Mouse (Mus musculus) lung, embryonic 14.5 days (tissue): Measurements from ENCODE around the gene Asphd1. TPM values are rescaled to one million over a fixed set of nuclear protein-coding genes. Genes with fewer than 3 reads are reported as not detected.

Source experiments
- ATAC-seq: fragments of 200-750 bp; cut with Nextera tagmentation; 2 replicates; pipeline ENCODE4 v1.8.0; 2017; ENCODE audit warnings: mild to moderate bottlenecking, moderate TSS enrichment, moderate library complexity; ENCODE audit not compliant: insufficient read depth
- DNase-seq: peaks from one replicate; pipeline ENCODE4 v3.0.0-alpha.2; 2015
- H3K27ac ChIP-seq: fragments of 300-500 bp; sonication (generic); 2 replicates; pipeline ENCODE4 v1.5.1; 2014; ENCODE audit warnings: low read depth, mild to moderate bottlenecking, moderate library complexity
- H3K27me3 ChIP-seq: fragments of 300-500 bp; sonication (generic); 2 replicates; pipeline ENCODE4 v1.6.1; 2014; ENCODE audit warnings: low read length, control low read depth; ENCODE audit not compliant: insufficient read depth
- H3K36me3 ChIP-seq: fragments of 300-500 bp; sonication (generic); 2 replicates; pipeline ENCODE4 v1.6.1; 2014; ENCODE audit warnings: control low read depth; ENCODE audit not compliant: insufficient read depth
- H3K4me1 ChIP-seq: fragments of 300-500 bp; sonication (generic); 2 replicates; pipeline ENCODE4 v1.6.1; 2014; ENCODE audit warnings: antibody characterized with exemption, control low read depth; ENCODE audit not compliant: insufficient read depth
- H3K4me2 ChIP-seq: fragments of 300-500 bp; sonication (generic); 2 replicates; pipeline ENCODE4 v1.6.1; 2014; ENCODE audit warnings: mild to moderate bottlenecking
- H3K4me3 ChIP-seq: fragments of 300-500 bp; sonication (generic); 2 replicates; pipeline ENCODE4 v1.5.1; 2014; ENCODE audit warnings: low read depth, low read length
- H3K9ac ChIP-seq: fragments of 300-500 bp; sonication (generic); 2 replicates; pipeline ENCODE4 v1.6.1; 2014
- H3K9me3 ChIP-seq: fragments of 300-500 bp; sonication (generic); 2 replicates; pipeline ENCODE4 v1.6.1; 2016; ENCODE audit warnings: low read depth, low read length, control low read depth
- CTCF ChIP-seq: IDR thresholded peaks from 2 replicates; pipeline ENCODE4 v1.5.1; 2016; ENCODE audit warnings: antibody characterized with exemption, low read depth
- WGBS: fragments of 180-500 bp; shearing (Covaris S2); extraction: QIAGEN DNeasy Blood & Tissue Kit; methylation state at CpG from one replicate; pipeline ENCODE4 v1.1.7; 2014; 5-methylcytosine and 5-hydroxymethylcytosine counted together
- polyA plus RNA-seq: library from polyadenylated mRNA; unstranded; fragments of >200 nt; fragmentation: Nextera tagmentation; extraction: Ambion mirVana; gene quantifications from 2 replicates; pipeline ENCODE4 v1.2.1, GENCODE M21; 2014

Asphd1 gene
- polyA plus RNA-seq, 1 experiment from 2014 or later: 0.39 TPM

- Histone ChIP-seq H3K9me3 (no peaks in the 10 kb centered on the region), H3K4me3 (no peak overlapping the region), H3K4me1 (peaks cover 10% of the 10 kb centered on the region), H3K36me3 (0 out of 2 replicates have a peak, but pooled peaks cover under 1% of the 10 kb centered on the region), H3K27me3 (no peaks in the 10 kb centered on the region), H3K27ac (no peak overlapping the region; the same call in 1 of the 2 replicates), H3K9ac (peak overlapping the region; percentile 77; the same call in 1 of the 2 replicates), H3K4me2 (peak overlapping the region; percentile 95; the same call in 1 of the 2 replicates)
- 77% methylated on average over 5 of the region's 5 CpGs for WGBS
- no peak for DNase-seq
- no peak for ATAC-seq
- no peak for TF ChIP-seq CTCF
Measured at GRCm38 (mm10) chr7:126896912-126897311, 52.5 kb downstream of the Asphd1 start.

Other genes with a start within 250 kb of the Asphd1 start
- 29.2 and 29.3 TPM in 2 replicates for gene Coro1a, start 241.8 kb downstream of the Asphd1 start, polyA plus RNA-seq
- gene Mapk3, start 190.0 kb downstream of the Asphd1 start, polyA plus RNA-seq: 111 and 117 TPM in 2 replicates
- 3.3 and 3.4 TPM in 2 replicates for gene Gdpd3, start 183.2 kb downstream of the Asphd1 start, polyA plus RNA-seq
- 87.8 and 91.2 TPM in 2 replicates for gene Ypel3, start 172.6 kb downstream of the Asphd1 start, polyA plus RNA-seq
- 0.28 TPM in 1 of 2 replicates, not detected in the other for gene Tbx6, start 168.1 kb downstream of the Asphd1 start, polyA plus RNA-seq
- 278 and 300 TPM in 2 replicates for gene Ppp4c, start 157.1 kb downstream of the Asphd1 start, polyA plus RNA-seq
- 0.17 and 0.88 TPM in 2 replicates for gene Fam57b, start 151.9 kb downstream of the Asphd1 start, polyA plus RNA-seq
- not detected in 2 replicates for gene 4930451I11Rik, start 117.9 kb downstream of the Asphd1 start, polyA plus RNA-seq
- gene Doc2a, start 102.2 kb downstream of the Asphd1 start, polyA plus RNA-seq: 0.33 and 0.80 TPM in 2 replicates
- gene Hirip3, start 87.6 kb downstream of the Asphd1 start, polyA plus RNA-seq: 19.9 and 26.7 TPM in 2 replicates
- 92.9 and 99.7 TPM in 2 replicates for gene Ino80e, start 87.2 kb downstream of the Asphd1 start, polyA plus RNA-seq
- gene Taok2, start 64.9 kb downstream of the Asphd1 start, polyA plus RNA-seq: 34.8 and 40.1 TPM in 2 replicates
- 26.7 and 31.5 TPM in 2 replicates for gene Tmem219, start 26.7 kb downstream of the Asphd1 start, polyA plus RNA-seq
- 12.1 and 15.7 TPM in 2 replicates for gene Kctd13, start 20.7 kb downstream of the Asphd1 start, polyA plus RNA-seq
- gene Sez6l2, start 981 bp upstream of the Asphd1 start, polyA plus RNA-seq: 0.68 and 1.1 TPM in 2 replicates
- gene Cdipt, start 26.3 kb upstream of the Asphd1 start, polyA plus RNA-seq: 86.1 and 92.8 TPM in 2 replicates
- 1.5 TPM in 2 replicates for gene Cdiptos, start 26.5 kb upstream of the Asphd1 start, polyA plus RNA-seq
- gene Mvp, start 65.0 kb upstream of the Asphd1 start, polyA plus RNA-seq: 7.7 and 8.0 TPM in 2 replicates
- gene Pagr1b, start 66.9 kb upstream of the Asphd1 start, polyA plus RNA-seq: 0.85 TPM in 1 of 2 replicates, not detected in the other
- 21.9 and 44.5 TPM in 2 replicates for gene Pagr1a, start 67.8 kb upstream of the Asphd1 start, polyA plus RNA-seq
- 37.4 and 54.0 TPM in 2 replicates for gene Gm42742, start 71.5 kb upstream of the Asphd1 start, polyA plus RNA-seq
- 4.7 and 5.9 TPM in 2 replicates for gene Prrt2, start 71.6 kb upstream of the Asphd1 start, polyA plus RNA-seq
- 74.3 and 90.8 TPM in 2 replicates for gene Maz, start 77.5 kb upstream of the Asphd1 start, polyA plus RNA-seq
- 168 and 180 TPM in 2 replicates for gene Kif22, start 92.9 kb upstream of the Asphd1 start, polyA plus RNA-seq
- gene Zg16, start 137.7 kb upstream of the Asphd1 start, polyA plus RNA-seq: not detected in 2 replicates
- gene AI467606, start 141.8 kb upstream of the Asphd1 start, polyA plus RNA-seq: 6.3 and 6.5 TPM in 2 replicates
- gene Qprt, start 172.6 kb upstream of the Asphd1 start, polyA plus RNA-seq: 0.22 and 0.47 TPM in 2 replicates
- 0.20 TPM in 1 of 2 replicates, not detected in the other for gene Spn, start 188.2 kb upstream of the Asphd1 start, polyA plus RNA-seq
- 54.6 and 59.6 TPM in 2 replicates for gene Cd2bp2, start 246.5 kb upstream of the Asphd1 start, polyA plus RNA-seq